Comparison of ENCODE assay signal across 10 mouse cellular contexts in genomic region chr10:117150764-117151163, GRCm38 (mm10). TPM values are rescaled to one million over a fixed set of nuclear protein-coding genes. Genes with fewer than 3 reads are reported as not detected.
DNase-seq lines count a peak whose midpoint lies in the region; ATAC-seq and TF ChIP-seq lines count a peak whose summit lies in the region.
"Had no signal": no experiment of that assay in that cellular context is flagged by ENCODE, and none has a peak within 500 bp of the region (broad histone marks: within the 10 kb centered on the region; RNA-seq: fewer than 3 reads in every experiment).

No protein-coding gene starts in this region.

- peak overlapping the region; percentile 70 for H3K4me2 ChIP-seq in liver, embryonic 11.5 days
- H3K4me2 ChIP-seq in liver, embryonic 16.5 days (ENCODE audit: low read depth, low read length): peak overlapping the region; percentile 78

- no peak overlapping the region; the same call in 1 of the 2 replicates for H3K9ac ChIP-seq in liver, embryonic 11.5 days (ENCODE audit: low read depth, low read length)
- peak overlapping the region; percentile 42; the same call in 1 of the 2 replicates for H3K9ac ChIP-seq in liver, embryonic 16.5 days (ENCODE audit: low read depth, low read length)

- no peak for TF ChIP-seq POLR2A in embryonic fibroblast, embryonic 13.5 days (IDR thresholded peaks at IDR 0.05; ENCODE audit: low read depth, low read length)

- WGBS in liver, embryonic 11.5 days: 21% methylated on average over 10 of the region's 10 CpGs
- WGBS in liver, embryonic 16.5 days (ENCODE audit: insufficient replicate concordance): 29% methylated on average over 10 of the region's 10 CpGs

- H3K4me1 ChIP-seq in liver, embryonic 11.5 days (replicated peaks; ENCODE audit: control insufficient read depth, insufficient read depth, low read length): peaks cover 27% of the 10 kb centered on the region
- H3K4me1 ChIP-seq in embryonic fibroblast, embryonic 13.5 days (ENCODE audit: control insufficient read depth, insufficient read depth, low read length): peaks cover 14% of the 10 kb centered on the region
- peaks cover 32% of the 10 kb centered on the region for H3K4me1 ChIP-seq in liver, embryonic 16.5 days (ENCODE audit: control insufficient read depth, low read depth, low read length)

- ATAC-seq in liver, embryonic 11.5 days (replicated peaks; ENCODE audit: low FRiP score): no peak
- ATAC-seq in liver, embryonic 16.5 days (ENCODE audit: low read depth): no peak

- no peaks in the 10 kb centered on the region for H3K27me3 ChIP-seq in liver, embryonic 11.5 days (replicated peaks; ENCODE audit: control insufficient read depth, insufficient read depth, low read length)
- no peaks in the 10 kb centered on the region for H3K27me3 ChIP-seq in liver, embryonic 16.5 days (ENCODE audit: control insufficient read depth, insufficient read depth, low read depth, low read length)

- H3K27ac ChIP-seq in liver, embryonic 11.5 days (ENCODE audit: low read depth, low read length): no peak overlapping the region
- peak overlapping the region; percentile 94 for H3K27ac ChIP-seq in embryonic fibroblast, embryonic 13.5 days (ENCODE audit: insufficient read depth, low read length)
- peak overlapping the region; percentile 90 for H3K27ac ChIP-seq in liver, embryonic 16.5 days (ENCODE audit: low read length)
- H3K27ac ChIP-seq: left cerebral cortex, adult 2 months had no signal

- DNase-seq in embryo, embryonic 10.5 days (ENCODE audit: low spot score): peak; percentile 36
- DNase-seq in embryo, embryonic 10 days (ENCODE audit: low spot score): no peak
- DNase-seq in liver, embryonic 11.5 days (ENCODE audit: low spot score): peak; percentile 32
- no peak for DNase-seq in liver
- no peak for DNase-seq in left cerebral cortex, adult 18-20 months (ENCODE audit: low spot score in 2 of 2)
- no peak for DNase-seq in right cerebral cortex, postnatal 36 days (ENCODE audit: low spot score in 2 of 2)
- DNase-seq: gastrocnemius, postnatal 14 days had no signal

- peak overlapping the region; percentile 99 for H3K4me3 ChIP-seq in liver, embryonic 11.5 days (ENCODE audit: low read depth, low read length)
- H3K4me3 ChIP-seq in embryonic fibroblast, embryonic 13.5 days (ENCODE audit: insufficient read depth, low read length): no peak overlapping the region
- H3K4me3 ChIP-seq in liver, embryonic 16.5 days (ENCODE audit: low read depth, low read length): peak overlapping the region; percentile 98

- no peak for TF ChIP-seq CTCF in embryonic fibroblast, embryonic 13.5 days (IDR thresholded peaks at IDR 0.05; ENCODE audit: borderline replicate concordance, insufficient read depth, low read length)

- no peaks in the 10 kb centered on the region for H3K36me3 ChIP-seq in liver, embryonic 11.5 days (ENCODE audit: control insufficient read depth, insufficient read depth, low read length)
- no peaks in the 10 kb centered on the region for H3K36me3 ChIP-seq in liver, embryonic 16.5 days (ENCODE audit: control insufficient read depth, insufficient read depth)

- H3K9me3 ChIP-seq in liver, embryonic 11.5 days (ENCODE audit: control insufficient read depth, low read length): no peaks in the 10 kb centered on the region
- no peaks in the 10 kb centered on the region for H3K9me3 ChIP-seq in liver, embryonic 16.5 days (replicated peaks; ENCODE audit: control insufficient read depth, low read length)

RNA-seq across cellular contexts. Expression of gene Frs2, which starts 2.4 kb away (rescaled TPM):
- polyA plus RNA-seq in liver, embryonic 11.5 days (2014; fragmentation: Nextera tagmentation; extraction: Ambion mirVana): 21.3 and 23.5 TPM in 2 replicates
- polyA plus RNA-seq in embryonic fibroblast, embryonic 13.5 days (2011; ENCODE audit: insufficient read length, low read depth, missing spikeins): 54.8 and 61.5 TPM in 2 replicates
- 7.4 and 9.0 TPM in 2 replicates for polyA plus RNA-seq in liver, embryonic 16.5 days (2015; fragmentation: Nextera tagmentation; extraction: Ambion mirVana)
- total RNA-seq in left cerebral cortex, adult 18-20 months (2021): 10 to 100 TPM; 34.9 to 36.5 TPM

Comparison
In these comparisons a context has a peak if more than half of its experiments do, and no peak if none do; other contexts are left out.
1. DNase-seq: peak in embryo, embryonic 10.5 days (single experiment) and liver, embryonic 11.5 days (single experiment); none in embryo, embryonic 10 days (single experiment), liver (single experiment), left cerebral cortex, adult 18-20 months (0 of 2) and right cerebral cortex, postnatal 36 days (0 of 2).